Mouse (Mus musculus): Measurements from ENCODE around the gene Gprin2. TPM values are rescaled to one million over a fixed set of nuclear protein-coding genes. Genes with fewer than 3 reads are reported as not detected.

Gene Gprin2
- polyA plus RNA-seq, 1 experiment from 2014 or later, result 1.1 TPM

- no peak overlapping the region for H3K4me3 ChIP-seq (ENCODE audit: low read depth, low read length)
- 89% methylated on average over 15 of the region's 15 CpGs for WGBS
- no peaks in the 10 kb centered on the region for H3K27me3 ChIP-seq (ENCODE audit: control insufficient read depth, insufficient read depth, low read length)
Observed at GRCm38 (mm10) chr14:34139671-34140664, 61.5 kb downstream of the Gprin2 start.

More at GRCm38 (mm10) chr14:34139671-34140664, 61.5 kb downstream of the Gprin2 start:
- H3K4me2 ChIP-seq (ENCODE audit: low read depth), result no peak overlapping the region
- no peak overlapping the region for H3K27ac ChIP-seq (ENCODE audit: low read depth, low read length)
- no peaks in the 10 kb centered on the region for H3K4me1 ChIP-seq (ENCODE audit: control insufficient read depth, insufficient read depth, low read length)
- H3K9ac ChIP-seq (ENCODE audit: low read length), result no peak overlapping the region
- DNase-seq (ENCODE audit: low spot score), result no peak
- no peaks in the 10 kb centered on the region for H3K36me3 ChIP-seq (ENCODE audit: control insufficient read depth, insufficient read depth, low read length)
- no peaks in the 10 kb centered on the region for H3K9me3 ChIP-seq (ENCODE audit: control insufficient read depth, low read length)
- ATAC-seq (ENCODE audit: insufficient read depth, low FRiP score, low TSS enrichment), result no peak

Other genes starting within 250 kb of the Gprin2 start
- not detected in 2 replicates for gene Rbp3, start 247.7 kb downstream of the Gprin2 start, polyA plus RNA-seq (2014; fragmentation: Nextera tagmentation; extraction: Ambion mirVana)
- gene Zfp488, start 222.9 kb downstream of the Gprin2 start, polyA plus RNA-seq (2014; fragmentation: Nextera tagmentation; extraction: Ambion mirVana), result 0.47 and 0.84 TPM in 2 replicates
- gene Gm30083, start 186.5 kb downstream of the Gprin2 start, polyA plus RNA-seq (2014; fragmentation: Nextera tagmentation; extraction: Ambion mirVana), result not detected in 2 replicates
- not detected in 2 replicates for gene Gm5460, start 184.9 kb downstream of the Gprin2 start, polyA plus RNA-seq (2014; fragmentation: Nextera tagmentation; extraction: Ambion mirVana)
- not detected in 2 replicates for gene Antxrl, start 148.9 kb downstream of the Gprin2 start, polyA plus RNA-seq (2014; fragmentation: Nextera tagmentation; extraction: Ambion mirVana)
- gene Anxa8, start 115.7 kb downstream of the Gprin2 start, polyA plus RNA-seq (2014; fragmentation: Nextera tagmentation; extraction: Ambion mirVana), result 0.64 and 0.78 TPM in 2 replicates
- not detected in 2 replicates for gene A630023A22Rik, start 98.9 kb downstream of the Gprin2 start, polyA plus RNA-seq (2014; fragmentation: Nextera tagmentation; extraction: Ambion mirVana)
- gene Npy4r, start 49.2 kb downstream of the Gprin2 start, polyA plus RNA-seq (2014; fragmentation: Nextera tagmentation; extraction: Ambion mirVana), result not detected in 2 replicates
- 0.12 and 0.16 TPM in 2 replicates for gene Syt15, start 17.9 kb upstream of the Gprin2 start, polyA plus RNA-seq (2014; fragmentation: Nextera tagmentation; extraction: Ambion mirVana)
- gene Shld2, start 108.8 kb upstream of the Gprin2 start, polyA plus RNA-seq (2014; fragmentation: Nextera tagmentation; extraction: Ambion mirVana), result 7.7 and 8.8 TPM in 2 replicates
- gene Glud1, start 109.1 kb upstream of the Gprin2 start, polyA plus RNA-seq (2014; fragmentation: Nextera tagmentation; extraction: Ambion mirVana), result 96.0 and 97.3 TPM in 2 replicates
- gene Fam25c, start 153.8 kb upstream of the Gprin2 start, polyA plus RNA-seq (2014; fragmentation: Nextera tagmentation; extraction: Ambion mirVana), result not detected in 2 replicates
- 269 and 295 TPM in 2 replicates for gene Sncg, start 173.1 kb upstream of the Gprin2 start, polyA plus RNA-seq (2014; fragmentation: Nextera tagmentation; extraction: Ambion mirVana)
- gene Mmrn2, start 173.8 kb upstream of the Gprin2 start, polyA plus RNA-seq (2014; fragmentation: Nextera tagmentation; extraction: Ambion mirVana), result 7.3 and 8.3 TPM in 2 replicates